Mouse (Mus musculus) cerebellum, adult 2 months (tissue): Measurements from ENCODE around the gene Idh1. TPM values are rescaled to one million over a fixed set of nuclear protein-coding genes. Genes with fewer than 3 reads are reported as not detected.
"Not testable (repeated sequence)": the region's sequence is repeated elsewhere in the genome, so short reads cannot be mapped to it uniquely, and the experiment has no call there.

Source experiments
- DNase-seq, 2 experiments: peaks; one replicate each; pipeline ENCODE4 v3.0.0; 2021
- H3K27ac ChIP-seq: fragments of 200-500 bp; 2 replicates; pipeline ENCODE4 v1.5.1; 2012; ENCODE audit warnings: low read length, control low read depth, inconsistent platforms; ENCODE audit not compliant: insufficient read depth
- H3K27me3 ChIP-seq: fragments of 200-500 bp; 2 replicates; pipeline ENCODE4 v1.6.1; 2012; ENCODE audit warnings: inconsistent platforms, mild to moderate bottlenecking, low read length, moderate library complexity; ENCODE audit not compliant: control insufficient read depth, insufficient read depth
- H3K4me1 ChIP-seq: fragments of 200-500 bp; 2 replicates; pipeline ENCODE4 v1.6.1; 2011; ENCODE audit warnings: low read length; ENCODE audit not compliant: control insufficient read depth, insufficient read depth
- H3K4me3 ChIP-seq: fragments of 200-500 bp; replicated peaks from 2 replicates; pipeline ENCODE3; 2011; ENCODE audit warnings: mild to moderate bottlenecking, low read depth, low read length, control low read depth; ENCODE audit not compliant: insufficient read depth
- CTCF ChIP-seq: fragments of 200-500 bp; IDR thresholded peaks from 2 replicates; pipeline ENCODE4 v1.5.1; 2011; ENCODE audit warnings: low read depth, mild to moderate bottlenecking, control low read depth, low read length, moderate library complexity, borderline replicate concordance; ENCODE audit not compliant: insufficient read depth
- POLR2A ChIP-seq: fragments of 200-500 bp; IDR thresholded peaks from 2 replicates; pipeline ENCODE4 v1.6.1; 2011; ENCODE audit warnings: low read length, control low read depth, borderline replicate concordance; ENCODE audit not compliant: insufficient read depth
- WGBS: fragments of 180-500 bp; shearing (Covaris S2); methylation state at CpG from one replicate; pipeline ENCODE4 v1.1.7; 2018; 5-methylcytosine and 5-hydroxymethylcytosine counted together
- polyA plus RNA-seq: library from polyadenylated mRNA; depleted of rRNA; stranded (reverse); fragments of >200 nt; gene quantifications from 2 replicates; pipeline ENCODE4 v1.2.3, GENCODE M21; 2012; rRNA removed

Idh1 gene
- polyA plus RNA-seq = 33.2 and 35.3 TPM in 2 replicates

DNA sequence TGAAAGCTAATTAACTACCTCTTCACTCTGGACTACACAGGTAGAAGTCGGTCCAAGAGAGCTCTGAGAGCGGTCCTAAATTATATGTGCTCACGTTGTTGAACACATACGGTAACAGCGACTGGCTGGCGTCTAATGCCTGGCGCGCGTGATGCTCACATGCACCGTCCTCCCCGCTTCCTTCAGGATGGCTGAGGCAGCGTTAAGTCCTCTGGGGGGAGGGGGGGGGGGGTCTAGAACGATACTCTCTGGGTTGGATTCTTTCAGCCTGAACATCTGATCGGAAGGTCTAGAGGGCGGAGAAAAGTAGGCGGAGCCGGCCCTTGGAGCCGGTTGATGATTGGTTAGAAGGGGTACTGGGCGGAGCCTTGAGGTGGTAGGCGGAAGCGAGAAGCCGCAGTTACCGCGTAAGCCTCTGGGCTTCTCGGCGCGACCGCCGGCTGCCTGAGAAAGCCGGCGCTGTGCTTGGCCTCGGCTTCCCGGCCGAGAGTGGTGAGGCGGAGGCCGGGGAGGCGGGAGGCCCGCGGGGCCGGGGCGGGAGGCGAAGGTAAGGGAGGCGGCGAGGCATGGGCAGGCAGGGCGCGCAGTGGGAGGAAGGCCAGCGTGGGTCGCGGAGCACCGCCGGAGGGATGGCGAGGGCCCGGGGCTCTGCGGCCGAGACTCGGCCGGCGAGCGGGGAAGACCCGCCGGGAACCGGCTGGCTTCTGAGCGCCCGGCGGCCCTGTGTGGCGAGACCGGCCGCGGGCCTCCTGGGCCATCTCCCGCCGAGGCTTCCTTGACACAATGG, at the start of gene Idh1, which contains the start of gene Pikfyve:
TSS of gene Idh1 (minus strand) at position 214 of the 787 bp plus-strand sequence.
TSS of gene Pikfyve (plus strand) at position 397 of the 787 bp plus-strand sequence.
- peak within 1 kb of the TSS; percentile 100 for H3K4me3 ChIP-seq
- TF ChIP-seq POLR2A (peak; percentile 87), CTCF (no peak)
- 1% methylated on average over 70 of the region's 71 CpGs for WGBS
- no peaks in the 10 kb centered on the region for H3K27me3 ChIP-seq
- H3K27ac ChIP-seq = peak within 1 kb of the TSS; percentile 87
- DNase-seq = peak; percentile 97 to 98
- H3K4me1 ChIP-seq = peaks cover 3% of the 10 kb centered on the region; the same call in 1 of the 2 replicates

DNA sequence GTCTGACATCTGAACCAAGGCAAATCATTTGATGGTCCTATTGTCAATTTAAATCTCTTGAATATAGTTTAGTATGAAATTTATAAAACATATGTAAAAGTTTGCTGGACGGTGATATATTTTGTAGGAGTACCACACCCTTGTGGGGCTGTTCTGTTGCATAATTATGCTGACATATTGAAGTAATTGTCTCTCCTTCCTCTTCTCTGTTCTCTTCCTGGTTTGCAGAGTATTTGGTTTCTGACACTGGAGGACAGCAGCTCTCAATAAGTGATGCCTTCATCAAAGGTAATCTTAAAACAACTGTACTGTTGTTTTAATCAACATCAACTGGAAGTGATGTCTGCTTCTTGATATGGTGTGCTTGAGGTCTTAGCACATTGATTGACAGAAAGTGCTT, 44.3 kb upstream of the Idh1 start:
- Histone ChIP-seq H3K4me3 (no peak overlapping the region), H3K27me3 (no peaks in the 10 kb centered on the region), H3K4me1 (no peaks in the 10 kb centered on the region), H3K27ac (no peak overlapping the region)
- TF ChIP-seq CTCF (no peak), POLR2A (no peak)
- DNase-seq = no peak
- 95% methylated on average over 1 of the region's 1 CpGs for WGBS

DNA sequence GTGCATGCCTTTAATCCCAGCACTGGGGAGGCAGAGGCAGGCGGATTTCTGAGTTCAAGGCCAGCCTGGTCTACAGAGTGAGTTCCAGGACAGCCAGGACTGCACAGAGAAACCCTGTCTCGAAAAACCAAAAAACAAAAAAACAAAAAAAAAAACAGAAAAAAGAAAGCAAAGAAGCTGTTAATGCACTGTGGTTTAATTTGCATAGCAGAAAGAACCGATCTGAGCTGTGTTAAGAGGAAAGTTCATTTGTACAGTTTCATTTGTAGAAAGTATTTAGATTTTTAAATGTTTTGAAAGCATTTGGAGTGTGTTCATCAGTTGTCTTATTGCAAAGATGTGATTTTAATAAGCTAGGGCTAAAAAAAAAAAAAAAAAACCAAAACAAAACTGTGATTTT, 43.5 kb upstream of the Idh1 start:
- not testable (repeated sequence) for H3K27ac ChIP-seq, H3K27me3 ChIP-seq, H3K4me3 ChIP-seq, H3K4me1 ChIP-seq, DNase-seq
- WGBS = 91% methylated on average over 3 of the region's 3 CpGs

DNA sequence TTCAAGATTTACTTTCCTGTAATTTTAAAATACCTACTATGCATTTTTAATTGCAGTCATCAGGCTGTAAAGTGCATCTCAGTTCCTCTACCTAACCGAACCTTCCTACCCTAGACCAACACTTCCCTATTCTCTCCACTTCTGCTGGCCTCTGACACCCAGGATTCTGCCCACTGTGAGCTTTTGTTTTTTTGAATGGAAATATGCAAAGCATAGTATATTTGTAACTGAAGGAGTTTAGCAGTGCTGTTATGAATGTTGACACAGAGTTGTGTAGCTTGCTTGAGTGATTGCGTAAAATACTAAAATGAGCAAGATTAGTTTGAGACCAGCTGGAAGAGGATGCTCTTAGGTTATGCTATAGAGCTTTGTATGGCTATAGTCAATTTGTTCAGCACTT, 41.4 kb upstream of the Idh1 start:
- DNase-seq = no peak
- Histone ChIP-seq H3K4me3 (no peak overlapping the region), H3K27ac (no peak overlapping the region), H3K4me1 (no peaks in the 10 kb centered on the region), H3K27me3 (no peaks in the 10 kb centered on the region)
- 94% methylated on average over 2 of the region's 2 CpGs for WGBS
- TF ChIP-seq POLR2A = no peak
- TF ChIP-seq CTCF = no peak

DNA sequence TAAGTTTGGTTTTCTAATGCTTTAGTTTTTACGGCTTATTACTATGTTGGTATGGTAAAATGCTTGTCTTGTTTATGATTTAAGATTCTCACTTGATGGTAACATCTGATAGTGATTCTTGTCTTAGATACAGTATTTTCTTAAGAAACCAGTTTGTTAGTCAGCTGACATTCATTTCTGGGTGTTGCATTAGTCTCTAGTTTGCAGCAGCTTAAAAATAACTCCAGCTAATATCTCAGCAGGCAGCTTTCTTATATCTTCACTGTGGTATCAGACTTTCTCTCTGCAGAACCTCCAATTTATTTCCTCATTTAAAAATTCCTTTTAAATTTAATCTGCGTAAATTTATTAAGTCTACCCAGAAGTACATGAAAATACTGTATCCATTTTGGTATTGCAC, 37.4 kb upstream of the Idh1 start:
- Histone ChIP-seq H3K4me3 (no peak overlapping the region), H3K27ac (no peak overlapping the region), H3K27me3 (no peaks in the 10 kb centered on the region), H3K4me1 (no peaks in the 10 kb centered on the region)
- WGBS = 96% methylated on average over 2 of the region's 2 CpGs
- TF ChIP-seq POLR2A (no peak), CTCF (no peak)
- no peak for DNase-seq

DNA sequence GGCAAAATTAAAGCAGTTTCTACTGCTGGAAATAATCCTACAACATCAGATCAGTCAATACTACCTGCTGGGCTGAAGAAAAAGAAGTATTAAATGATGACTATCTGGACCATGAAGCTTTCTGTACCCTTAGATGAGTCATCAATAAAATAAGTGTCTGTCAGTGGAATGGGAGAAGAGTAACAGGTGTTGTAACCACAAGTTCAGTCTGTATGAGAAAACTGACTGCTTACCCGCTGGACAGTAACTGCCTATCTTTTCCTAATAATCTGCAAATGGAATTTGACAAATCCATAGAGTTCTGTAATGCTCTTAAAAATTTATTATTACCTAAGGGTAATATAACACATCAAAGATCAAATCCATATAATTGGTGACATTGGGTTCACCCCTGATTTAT, 31.7 kb upstream of the Idh1 start:
- WGBS = 95% methylated on average over 1 of the region's 1 CpGs
- H3K27ac ChIP-seq = no peak overlapping the region
- DNase-seq = no peak
- H3K4me3 ChIP-seq = no peak overlapping the region
- H3K4me1 ChIP-seq = no peaks in the 10 kb centered on the region
- TF ChIP-seq CTCF (no peak), POLR2A (no peak)
- no peaks in the 10 kb centered on the region for H3K27me3 ChIP-seq

DNA sequence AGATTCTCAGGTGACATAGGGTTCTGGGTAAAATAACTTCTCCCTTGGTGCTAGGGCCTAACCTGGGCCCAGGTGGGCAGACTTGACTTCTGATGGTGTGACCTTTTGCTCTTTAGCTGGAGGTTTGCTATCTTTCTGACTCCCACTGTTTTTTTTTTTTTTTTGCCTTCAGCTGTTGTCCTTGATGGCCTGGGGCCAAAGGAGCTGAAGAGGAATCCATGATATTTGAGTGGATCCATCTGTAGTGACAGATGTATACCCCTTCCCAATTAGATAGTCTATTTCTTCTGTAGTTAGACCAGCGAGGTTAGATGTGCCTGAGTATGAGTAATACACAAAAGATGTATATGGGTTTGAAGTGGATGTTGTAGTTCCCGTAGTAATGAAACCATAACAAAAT, 31.3 kb upstream of the Idh1 start:
- 69% methylated on average over 2 of the region's 2 CpGs for WGBS
- H3K27me3 ChIP-seq = no peaks in the 10 kb centered on the region
- no peak for DNase-seq
- no peak overlapping the region for H3K27ac ChIP-seq
- TF ChIP-seq POLR2A (no peak), CTCF (no peak)
- no peaks in the 10 kb centered on the region for H3K4me1 ChIP-seq
- no peak overlapping the region for H3K4me3 ChIP-seq

DNA sequence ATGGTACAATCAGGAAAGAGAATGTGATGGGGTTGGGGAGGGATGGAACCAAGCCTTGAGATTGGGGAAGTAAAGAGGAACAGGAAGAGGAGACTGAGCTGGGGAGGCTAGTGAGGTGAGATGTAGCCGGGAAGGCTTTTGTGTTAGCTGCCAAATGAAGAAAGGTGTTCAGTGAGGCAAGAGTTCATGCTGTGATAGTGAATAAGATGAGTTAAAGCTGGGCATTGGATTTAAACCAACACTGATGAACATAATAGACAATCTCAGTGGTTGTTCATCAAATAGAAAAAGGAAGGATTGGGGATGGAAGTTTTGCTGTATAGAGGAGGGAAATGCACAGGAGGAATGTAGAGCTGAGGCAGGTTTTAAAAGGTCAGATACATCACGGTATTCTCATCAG, 26.9 kb upstream of the Idh1 start:
- peak in 1 of 2 experiments; percentile 30 for DNase-seq
- H3K27me3 ChIP-seq = no peaks in the 10 kb centered on the region
- WGBS = 8% methylated on average over 2 of the region's 2 CpGs
- no peak overlapping the region for H3K4me3 ChIP-seq
- TF ChIP-seq CTCF (no peak), POLR2A (no peak)
- H3K4me1 ChIP-seq = no peaks in the 10 kb centered on the region
- H3K27ac ChIP-seq = no peak overlapping the region
